Mouse (Mus musculus) neutrophil, adult 5-6 weeks (primary cell): ENCODE data around the gene Vstm2b. TPM values are rescaled to one million over a fixed set of nuclear protein-coding genes. Genes with fewer than 3 reads are reported as not detected.

Experiments
- ATAC-seq: fragments of 151-379, 151-347 bp; 2 replicates; pipeline ENCODE4 v1.8.0; 2017; ENCODE audit warnings: mild to moderate bottlenecking, moderate TSS enrichment; ENCODE audit not compliant: insufficient number of reproducible peaks, poor library complexity, low FRiP score, severe bottlenecking; ENCODE audit errors: extremely low read depth
- total RNA-seq: library from RNA; stranded (forward); fragments of 200-1000 nt; gene quantifications from 2 replicates; pipeline ENCODE4 v1.2.3, GENCODE M21; 2017

Gene Vstm2b
- total RNA-seq, 1 experiment from 2014 or later: not detected

GRCm38 (mm10) chr7:40942233-40942935, 44.3 kb downstream of the Vstm2b start:
- ATAC-seq: no peak

Other genes with a start within 250 kb of the Vstm2b start
- not detected in 2 replicates for gene 4930433I11Rik, start 89.2 kb downstream of the Vstm2b start, total RNA-seq
- gene Gm4884, start 134.4 kb downstream of the Vstm2b start, total RNA-seq: 0.23 TPM in 1 of 2 replicates, not detected in the other